Mouse (Mus musculus) heart, embryonic 14.5 days (tissue): Measurements from ENCODE around the gene Isca2. TPM values are rescaled to one million over a fixed set of nuclear protein-coding genes. Genes with fewer than 3 reads are reported as not detected.

Source experiments
- ATAC-seq: fragments of 200-750 bp; cut with Nextera tagmentation; 2 replicates; pipeline ENCODE4 v1.8.0; 2017; ENCODE audit warnings: low read depth, moderate TSS enrichment; ENCODE audit not compliant: insufficient number of reproducible peaks, insufficient read depth, low FRiP score
- H3K27ac ChIP-seq, 2 experiments: fragments of 200-500 bp in 1 of 2; fragments of 300-500 bp in 1 of 2; sonication (generic) in 1 of 2; replicated peaks in 1 of 2; 2 replicates each; pipeline ENCODE4 v1.5.1; 2012 to 2014; ENCODE audit warnings: low read depth in 2 of 2, low read length in 2 of 2, control low read depth in 1 of 2, mild to moderate bottlenecking in 1 of 2, mixed read lengths in 1 of 2; ENCODE audit not compliant: control insufficient read depth in 1 of 2, insufficient read depth in 1 of 2
- H3K27me3 ChIP-seq: fragments of 300-500 bp; sonication (generic); 2 replicates; pipeline ENCODE4 v1.6.1; 2014; ENCODE audit warnings: mild to moderate bottlenecking, low read length, control low read depth; ENCODE audit not compliant: control insufficient read depth, insufficient read depth
- H3K36me3 ChIP-seq: fragments of 300-500 bp; sonication (generic); 2 replicates; pipeline ENCODE4 v1.6.1; 2014; ENCODE audit warnings: mild to moderate bottlenecking, control low read depth, low read length, mixed read lengths; ENCODE audit not compliant: control insufficient read depth, insufficient read depth
- H3K4me1 ChIP-seq, 2 experiments: fragments of 200-500 bp in 1 of 2; fragments of 300-500 bp in 1 of 2; sonication (generic) in 1 of 2; 2 replicates each; pipeline ENCODE4 v1.6.1; 2012 to 2014; ENCODE audit warnings: low read length in 2 of 2, control low read depth in 1 of 2, mixed read lengths in 1 of 2; ENCODE audit not compliant: control insufficient read depth in 2 of 2, insufficient read depth in 2 of 2
- H3K4me2 ChIP-seq: fragments of 300-500 bp; sonication (generic); 2 replicates; pipeline ENCODE4 v1.6.1; 2014; ENCODE audit warnings: mild to moderate bottlenecking, low read length
- H3K4me3 ChIP-seq, 2 experiments: fragments of 200-500 bp in 1 of 2; fragments of 300-500 bp in 1 of 2; sonication (generic) in 1 of 2; 2 replicates each; pipeline ENCODE4 v1.5.1; 2012 to 2014; ENCODE audit warnings: low read length in 2 of 2, mild to moderate bottlenecking in 2 of 2, control low read depth in 1 of 2, low read depth in 1 of 2, moderate library complexity in 1 of 2; ENCODE audit not compliant: control insufficient read depth in 1 of 2, insufficient read depth in 1 of 2
- H3K9ac ChIP-seq: fragments of 300-500 bp; sonication (generic); 2 replicates; pipeline ENCODE4 v1.6.1; 2014; ENCODE audit warnings: mild to moderate bottlenecking, low read length
- H3K9me3 ChIP-seq: fragments of 300-500 bp; sonication (generic); 2 replicates; pipeline ENCODE4 v1.6.1; 2016; ENCODE audit warnings: low read length, control low read depth; ENCODE audit not compliant: control insufficient read depth
- WGBS: fragments of 180-500 bp; shearing (Covaris S2); extraction: QIAGEN DNeasy Blood & Tissue Kit; methylation state at CpG from one replicate; pipeline ENCODE4 v1.1.7; 2014; 5-methylcytosine and 5-hydroxymethylcytosine counted together
- polyA plus RNA-seq: library from polyadenylated mRNA; unstranded; fragments of >200 nt; fragmentation: Nextera tagmentation; extraction: Ambion mirVana; gene quantifications from 2 replicates; pipeline ENCODE4 v1.2.1, GENCODE M21; 2014

Gene Isca2
- 164 and 167 TPM in 2 replicates for polyA plus RNA-seq

- H3K4me2 ChIP-seq, result peak within 1 kb of the TSS; percentile 82
- peak within 1 kb of the TSS; percentile 60 to 87 for H3K4me3 ChIP-seq
- H3K9ac ChIP-seq, result peak within 1 kb of the TSS; percentile 87
- peak; percentile 99 for ATAC-seq
- H3K27me3 ChIP-seq, result no peaks in the 10 kb centered on the region
- H3K27ac ChIP-seq, result peak within 1 kb of the TSS; percentile 94 to 96
- H3K4me1 ChIP-seq, result peaks cover 5 to 19% of the 10 kb centered on the region in 2 experiments
- peaks cover 17% of the 10 kb centered on the region for H3K36me3 ChIP-seq
- WGBS, result under 1% methylated on average over 50 of the region's 50 CpGs
- no peaks in the 10 kb centered on the region for H3K9me3 ChIP-seq
Observed at GRCm38 (mm10) chr12:84772726-84773441, at the start of gene Isca2, which contains the start of gene Npc2. Gene Isca2, plus strand, starts transcription at chr12:84773251. Gene Npc2, minus strand, starts transcription at chr12:84773152.

DNA sequence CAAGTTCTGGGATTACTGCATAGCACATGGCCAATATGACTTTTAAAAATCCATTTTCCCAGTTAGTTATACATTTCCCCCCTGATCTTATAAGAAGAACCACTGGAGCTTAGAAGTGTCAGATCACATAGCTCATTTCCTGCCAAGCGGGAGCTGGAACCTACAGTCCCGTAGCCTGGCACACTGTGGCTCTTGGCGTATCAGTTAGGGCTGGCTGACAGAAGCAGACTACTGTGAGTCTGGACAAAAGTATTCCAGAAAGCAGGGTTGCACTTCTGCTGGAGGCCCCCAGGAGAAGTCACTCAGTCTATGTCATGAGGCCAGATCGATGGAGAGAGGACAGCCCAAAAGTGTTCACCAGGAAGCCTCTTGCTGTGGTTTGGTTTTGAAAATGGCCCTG lies 46.7 kb upstream of the Isca2 start:
- Histone ChIP-seq H3K36me3 (no peaks in the 10 kb centered on the region), H3K4me3 (no peak overlapping the region)
- ATAC-seq, result no peak

DNA sequence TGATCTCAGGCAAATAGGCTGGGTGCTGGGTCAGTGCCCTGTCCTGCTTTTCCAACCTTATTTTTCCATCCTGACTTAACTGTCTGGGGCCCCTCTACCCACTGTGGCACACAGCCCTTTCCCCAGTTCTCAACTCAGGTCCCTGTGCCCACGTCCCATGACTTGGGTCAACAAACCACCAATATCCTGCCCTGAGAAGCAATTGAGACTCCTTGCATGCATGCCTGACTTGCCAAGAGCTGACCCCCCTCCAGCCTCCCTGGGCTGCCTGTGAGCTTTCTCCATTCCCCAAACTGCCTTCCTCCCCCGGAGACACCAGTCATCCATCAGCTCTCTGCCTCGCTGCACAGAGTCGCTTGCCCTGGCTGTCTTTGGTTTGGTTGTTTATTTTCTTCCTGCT lies 46.1 kb upstream of the Isca2 start:
- H3K4me1 ChIP-seq, result no peaks in the 10 kb centered on the region
- no peaks in the 10 kb centered on the region for H3K9me3 ChIP-seq
- no peak overlapping the region for H3K4me3 ChIP-seq
- no peak overlapping the region for H3K4me2 ChIP-seq
- no peaks in the 10 kb centered on the region for H3K36me3 ChIP-seq
- ATAC-seq, result no peak
- no peak overlapping the region for H3K27ac ChIP-seq
- WGBS, result 49% methylated on average over 4 of the region's 4 CpGs
- H3K9ac ChIP-seq, result no peak overlapping the region
- no peaks in the 10 kb centered on the region for H3K27me3 ChIP-seq

More for the DNA sequence above, 46.7 kb upstream of the Isca2 start:
- no peaks in the 10 kb centered on the region for H3K4me1 ChIP-seq
- no peak overlapping the region for H3K27ac ChIP-seq
- no peak overlapping the region for H3K4me2 ChIP-seq
- H3K27me3 ChIP-seq, result no peaks in the 10 kb centered on the region
- no peak overlapping the region for H3K9ac ChIP-seq
- H3K9me3 ChIP-seq, result no peaks in the 10 kb centered on the region
- WGBS, result 69% methylated on average over 4 of the region's 4 CpGs

- Histone ChIP-seq H3K27me3 (no peaks in the 10 kb centered on the region), H3K4me1 (no peaks in the 10 kb centered on the region), H3K9ac (no peak overlapping the region), H3K4me2 (no peak overlapping the region), H3K27ac (no peak overlapping the region), H3K36me3 (no peaks in the 10 kb centered on the region), H3K9me3 (no peaks in the 10 kb centered on the region), H3K4me3 (no peak overlapping the region)
- 83% methylated on average over 5 of the region's 5 CpGs for WGBS
- ATAC-seq, result no peak
Observed at GRCm38 (mm10) chr12:84727434-84727833, 45.6 kb upstream of the Isca2 start.

GRCm38 (mm10) chr12:84728421-84728820 lies 44.6 kb upstream of the Isca2 start:
- Histone ChIP-seq H3K36me3 (no peaks in the 10 kb centered on the region), H3K4me1 (no peaks in the 10 kb centered on the region), H3K4me2 (no peak overlapping the region), H3K4me3 (no peak overlapping the region), H3K9ac (no peak overlapping the region), H3K27me3 (no peaks in the 10 kb centered on the region), H3K27ac (no peak overlapping the region), H3K9me3 (no peaks in the 10 kb centered on the region)
- WGBS, result 88% methylated on average over 10 of the region's 10 CpGs
- ATAC-seq, result no peak

DNA sequence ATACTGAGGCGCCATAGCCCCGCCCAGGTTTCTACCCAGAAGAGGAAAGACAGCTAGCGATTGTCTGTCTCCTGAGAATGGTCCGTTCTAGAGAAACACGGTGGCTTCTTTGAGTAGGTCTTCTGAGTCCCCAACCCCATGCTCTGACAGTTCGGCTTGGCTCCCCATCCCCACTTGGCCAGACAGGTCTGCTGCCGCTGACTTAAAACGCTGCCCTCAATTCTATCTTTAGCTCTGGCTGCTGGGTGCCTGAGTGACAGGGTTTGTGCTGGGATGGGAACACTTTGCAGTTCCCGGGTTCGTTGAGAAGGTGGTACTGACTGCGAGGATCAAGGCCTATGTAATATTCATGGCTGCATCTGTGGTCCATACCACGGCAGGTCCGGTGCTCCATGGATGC lies 39.7 kb upstream of the Isca2 start:
- Histone ChIP-seq H3K4me3 (no peak overlapping the region), H3K27me3 (no peaks in the 10 kb centered on the region), H3K4me1 (no peaks in the 10 kb centered on the region), H3K4me2 (no peak overlapping the region), H3K27ac (no peak overlapping the region), H3K36me3 (no peaks in the 10 kb centered on the region), H3K9ac (no peak overlapping the region), H3K9me3 (no peaks in the 10 kb centered on the region)
- WGBS, result 38% methylated on average over 13 of the region's 13 CpGs
- ATAC-seq, result no peak

DNA sequence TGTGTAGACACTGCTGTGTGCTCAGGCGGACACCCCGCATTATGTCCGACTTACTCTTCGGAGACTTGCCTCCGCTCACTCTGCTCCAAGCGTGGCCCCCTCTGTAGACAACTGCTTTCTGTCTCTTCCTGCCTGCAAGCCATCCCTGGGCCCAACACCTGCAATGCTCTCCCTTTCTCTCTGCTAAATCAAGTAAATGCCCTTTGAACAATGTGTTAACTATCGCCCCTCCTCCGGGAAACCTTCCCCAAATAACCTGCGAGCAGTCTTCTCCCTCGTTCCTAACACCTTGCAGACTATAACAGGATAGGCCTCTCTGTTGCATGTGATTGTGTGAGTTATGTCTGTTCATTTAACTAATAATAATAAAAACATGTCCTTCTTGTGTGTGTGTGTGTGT lies 29.6 kb upstream of the Isca2 start:
- Histone ChIP-seq H3K27ac (no peak overlapping the region), H3K4me3 (no peak overlapping the region), H3K4me2 (no peak overlapping the region), H3K36me3 (no peaks in the 10 kb centered on the region), H3K9ac (no peak overlapping the region), H3K9me3 (no peaks in the 10 kb centered on the region), H3K4me1 (0 out of 4 replicates have a peak, but pooled peaks cover 0 to 2% of the 10 kb centered on the region in 2 experiments), H3K27me3 (no peaks in the 10 kb centered on the region)
- 81% methylated on average over 10 of the region's 10 CpGs for WGBS
- ATAC-seq, result no peak

DNA sequence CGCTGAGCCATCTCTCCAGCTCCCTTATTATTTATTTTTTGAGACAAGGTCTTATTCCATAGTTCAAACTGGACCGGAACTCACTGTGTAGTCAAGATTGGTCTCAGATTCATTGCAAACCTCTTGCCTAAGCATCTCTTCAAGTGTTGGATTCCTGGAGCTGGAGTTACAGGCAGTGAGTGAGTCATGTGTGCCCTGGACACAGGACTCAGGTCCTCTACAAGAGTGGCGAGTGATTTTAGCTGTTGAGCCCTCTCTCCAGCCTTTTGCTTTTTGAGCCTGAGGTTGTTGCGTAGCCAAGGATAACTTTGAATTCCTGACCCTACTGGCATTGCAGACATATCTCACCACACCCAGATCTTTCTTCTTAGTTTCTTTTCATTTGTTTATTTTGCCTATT lies 27.4 kb upstream of the Isca2 start:
- Histone ChIP-seq H3K4me1 (0 out of 4 replicates have a peak, but pooled peaks cover 0 to 2% of the 10 kb centered on the region in 2 experiments), H3K4me3 (no peak overlapping the region), H3K27ac (no peak overlapping the region), H3K9me3 (no peaks in the 10 kb centered on the region), H3K9ac (no peak overlapping the region), H3K4me2 (no peak overlapping the region), H3K27me3 (no peaks in the 10 kb centered on the region), H3K36me3 (no peaks in the 10 kb centered on the region)
- ATAC-seq, result no peak
- 44% methylated on average over 4 of the region's 4 CpGs for WGBS
